16 mouse cellular contexts compared by ENCODE assay signal in the genomic region with DNA sequence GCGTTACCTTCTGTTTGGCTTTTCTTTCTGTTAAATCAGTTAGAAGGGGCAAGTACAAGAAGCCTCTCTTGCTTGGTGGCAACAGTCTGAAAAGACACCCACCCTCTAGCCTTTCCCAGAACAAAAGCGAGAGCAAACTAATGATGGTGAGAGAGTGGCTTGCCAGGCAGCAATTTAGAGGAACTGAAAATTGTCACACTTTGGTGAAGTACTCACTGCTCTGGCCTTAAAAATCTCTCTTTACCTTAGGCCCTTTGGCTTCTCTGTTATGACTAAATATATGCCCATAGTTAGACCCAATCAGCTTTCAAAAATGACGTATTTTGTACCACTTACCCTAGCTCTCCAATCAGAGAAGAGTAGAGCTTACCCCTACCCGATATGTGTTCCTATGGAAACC.
"Had no signal": no experiment of that assay in that cellular context is flagged by ENCODE, and none has a peak within 500 bp of the region (broad histone marks: within the 10 kb centered on the region; RNA-seq: fewer than 3 reads in every experiment).

No protein-coding gene starts in this region.

- H3K4me1 ChIP-seq: neural tube, embryonic 13.5 days; neural tube, embryonic 15.5 days; stomach, embryonic 15.5 days had no signal

- DNase-seq: retina, postnatal 1 day; right cerebral cortex, adult 18-20 months; right cerebral cortex, postnatal 14 days; right cerebral cortex, postnatal 25 days; right cerebral cortex, postnatal 4 days; spleen, adult 18-20 months; thymus, adult 18-20 months; thymus, adult 2 months; thymus, postnatal 14 days; thymus, postnatal 25 days; thymus, postnatal 36 days; thymus, postnatal 4 days had no signal

- H3K36me3 ChIP-seq: neural tube, embryonic 13.5 days; neural tube, embryonic 15.5 days; stomach, embryonic 15.5 days had no signal

- H3K9ac ChIP-seq: neural tube, embryonic 13.5 days; neural tube, embryonic 15.5 days; stomach, embryonic 15.5 days had no signal

- H3K9me3 ChIP-seq: neural tube, embryonic 13.5 days; neural tube, embryonic 15.5 days; stomach, embryonic 15.5 days had no signal

- H3K27me3 ChIP-seq: neural tube, embryonic 13.5 days; neural tube, embryonic 15.5 days; stomach, embryonic 15.5 days had no signal

- H3K27ac ChIP-seq: neural tube, embryonic 13.5 days; neural tube, embryonic 15.5 days; stomach, embryonic 15.5 days; stomach, postnatal 0 days had no signal

- H3K4me3 ChIP-seq: neural tube, embryonic 13.5 days; neural tube, embryonic 15.5 days; stomach, embryonic 15.5 days had no signal

- H3K4me2 ChIP-seq: neural tube, embryonic 13.5 days; neural tube, embryonic 15.5 days; stomach, embryonic 15.5 days had no signal
